Mouse (Mus musculus) bone marrow macrophage, adult 2 months (primary cell): ENCODE measurements around the gene Ncoa4.

Source experiments
- CTCF ChIP-seq: IDR thresholded peaks from 2 replicates; pipeline ENCODE4 v1.5.1; 2012; ENCODE audit warnings: low read depth, mild to moderate bottlenecking, low read length, moderate library complexity
- POLR2A ChIP-seq: IDR thresholded peaks from 2 replicates; pipeline ENCODE4 v1.6.1; 2012; ENCODE audit warnings: mild to moderate bottlenecking, low read depth, low read length, borderline replicate concordance

- TF ChIP-seq POLR2A = no peak
- TF ChIP-seq CTCF = no peak
Measured at GRCm38 (mm10) chr14:32160563-32160962, 898 bp downstream of the Ncoa4 start.
